Mouse (Mus musculus) thymus, adult 2 months (tissue): ENCODE results near the gene Gnb5.

Experiments used
- CTCF ChIP-seq: fragments of 200-500 bp; IDR thresholded peaks from 2 replicates; pipeline ENCODE4 v1.5.1; 2012; ENCODE audit warnings: mild to moderate bottlenecking, control low read depth, low read length, moderate library complexity, borderline replicate concordance; ENCODE audit not compliant: control insufficient read depth, poor library complexity, insufficient read depth; ENCODE audit errors: extremely low read depth
- POLR2A ChIP-seq: fragments of 200-500 bp; IDR thresholded peaks from 2 replicates; pipeline ENCODE4 v1.6.1; 2012; ENCODE audit warnings: mild to moderate bottlenecking, low read length, control low read depth, moderate library complexity; ENCODE audit not compliant: control insufficient read depth, poor library complexity, insufficient read depth; ENCODE audit errors: extremely low read depth

DNA sequence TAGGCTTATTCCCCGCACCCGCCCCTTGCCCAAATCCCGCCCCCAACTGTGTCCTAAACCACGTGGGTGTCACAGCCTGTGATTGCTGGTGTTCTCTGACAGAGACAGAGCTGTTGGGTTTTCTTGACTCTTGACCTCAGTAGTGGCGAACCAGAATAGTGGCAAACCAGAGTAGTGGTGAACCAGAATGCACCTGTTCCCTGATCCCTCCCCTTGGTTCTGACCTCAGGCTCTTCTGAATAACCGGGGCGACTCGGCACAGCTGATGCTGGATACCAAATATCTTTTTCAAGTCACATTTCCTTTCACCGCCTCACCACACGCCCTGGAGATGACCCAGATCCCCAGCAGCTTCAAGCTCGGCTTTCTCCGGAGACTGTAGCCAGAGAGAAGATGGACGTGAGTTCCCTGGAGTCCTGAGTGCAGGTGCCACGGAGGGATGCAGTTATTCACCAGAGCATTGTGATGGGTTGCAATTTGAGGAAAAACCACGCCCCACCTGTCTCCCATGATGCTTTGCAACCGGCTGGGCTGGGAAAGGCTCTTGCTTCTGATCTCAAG, 2.3 kb upstream of the Gnb5 start:
- TF ChIP-seq CTCF: no peak
- TF ChIP-seq POLR2A: no peak
